Mouse (Mus musculus): ENCODE data around the gene Erich6.
"Not testable (repeated sequence)": the region's sequence is repeated elsewhere in the genome, so short reads cannot be mapped to it uniquely, and the experiment has no call there.

The Erich6 gene

GRCm38 (mm10) chr3:58646180-58646579 lies 9.2 kb upstream of the Erich6 start:
- DNase-seq (ENCODE audit: low spot score) = no peak

GRCm38 (mm10) chr3:58631693-58632092 lies 5.3 kb downstream of the Erich6 start:
- DNase-seq (ENCODE audit: low spot score) = no peak

- DNase-seq (ENCODE audit: low spot score) = no peak
Measured at GRCm38 (mm10) chr3:58624981-58625380, 12.0 kb downstream of the Erich6 start.

- DNase-seq (ENCODE audit: low spot score) = no peak
Measured at GRCm38 (mm10) chr3:58622665-58623394, 14.2 kb downstream of the Erich6 start.

GRCm38 (mm10) chr3:58621066-58621465 lies 15.9 kb downstream of the Erich6 start:
- no peak for DNase-seq (ENCODE audit: low spot score)

- DNase-seq (ENCODE audit: low spot score) = no peak
Measured at GRCm38 (mm10) chr3:58609985-58610384, 27.0 kb downstream of the Erich6 start.

- no peak for DNase-seq (ENCODE audit: low spot score)
Measured at GRCm38 (mm10) chr3:58608506-58608905, 28.5 kb downstream of the Erich6 start.

GRCm38 (mm10) chr3:58593623-58594022 lies 43.4 kb downstream of the Erich6 start:
- no peak for DNase-seq (ENCODE audit: low spot score)

- not testable (repeated sequence) for DNase-seq (ENCODE audit: low spot score)
Measured at GRCm38 (mm10) chr3:58592666-58593065, 44.3 kb downstream of the Erich6 start.

GRCm38 (mm10) chr3:58590544-58590943 lies 46.5 kb downstream of the Erich6 start:
- DNase-seq (ENCODE audit: low spot score) = not testable (repeated sequence)

GRCm38 (mm10) chr3:58582788-58583426 lies 54.1 kb downstream of the Erich6 start:
- no peak for DNase-seq (ENCODE audit: low spot score)

- DNase-seq (ENCODE audit: low spot score) = no peak
Measured at GRCm38 (mm10) chr3:58582297-58582696, 54.7 kb downstream of the Erich6 start.

GRCm38 (mm10) chr3:58581530-58581929 lies 55.5 kb downstream of the Erich6 start:
- no peak for DNase-seq (ENCODE audit: low spot score)

GRCm38 (mm10) chr3:58577506-58578050 lies 59.4 kb downstream of the Erich6 start:
- no peak for DNase-seq (ENCODE audit: low spot score)

GRCm38 (mm10) chr3:58577067-58577503 lies 59.9 kb downstream of the Erich6 start:
- no peak for DNase-seq (ENCODE audit: low spot score)

- DNase-seq (ENCODE audit: low spot score) = peak; percentile 86
Measured at GRCm38 (mm10) chr3:58576137-58577066, 60.6 kb downstream of the Erich6 start, which contains the start of gene Selenot. TSS of gene Selenot (plus strand) at chr3:58576636.

- DNase-seq (ENCODE audit: low spot score) = no peak
Measured at GRCm38 (mm10) chr3:58570821-58571220, 66.2 kb downstream of the Erich6 start.
